Mouse (Mus musculus) urinary bladder, postnatal 36 days (tissue): ENCODE measurements around the gene Armh3.

ENCODE experiments used
- DNase-seq, 2 experiments: peaks; one replicate each; pipeline ENCODE4 v3.0.0; 2022; ENCODE audit warnings: low spot score in 2 of 2, mixed read lengths in 1 of 2

The Armh3 gene

DNA sequence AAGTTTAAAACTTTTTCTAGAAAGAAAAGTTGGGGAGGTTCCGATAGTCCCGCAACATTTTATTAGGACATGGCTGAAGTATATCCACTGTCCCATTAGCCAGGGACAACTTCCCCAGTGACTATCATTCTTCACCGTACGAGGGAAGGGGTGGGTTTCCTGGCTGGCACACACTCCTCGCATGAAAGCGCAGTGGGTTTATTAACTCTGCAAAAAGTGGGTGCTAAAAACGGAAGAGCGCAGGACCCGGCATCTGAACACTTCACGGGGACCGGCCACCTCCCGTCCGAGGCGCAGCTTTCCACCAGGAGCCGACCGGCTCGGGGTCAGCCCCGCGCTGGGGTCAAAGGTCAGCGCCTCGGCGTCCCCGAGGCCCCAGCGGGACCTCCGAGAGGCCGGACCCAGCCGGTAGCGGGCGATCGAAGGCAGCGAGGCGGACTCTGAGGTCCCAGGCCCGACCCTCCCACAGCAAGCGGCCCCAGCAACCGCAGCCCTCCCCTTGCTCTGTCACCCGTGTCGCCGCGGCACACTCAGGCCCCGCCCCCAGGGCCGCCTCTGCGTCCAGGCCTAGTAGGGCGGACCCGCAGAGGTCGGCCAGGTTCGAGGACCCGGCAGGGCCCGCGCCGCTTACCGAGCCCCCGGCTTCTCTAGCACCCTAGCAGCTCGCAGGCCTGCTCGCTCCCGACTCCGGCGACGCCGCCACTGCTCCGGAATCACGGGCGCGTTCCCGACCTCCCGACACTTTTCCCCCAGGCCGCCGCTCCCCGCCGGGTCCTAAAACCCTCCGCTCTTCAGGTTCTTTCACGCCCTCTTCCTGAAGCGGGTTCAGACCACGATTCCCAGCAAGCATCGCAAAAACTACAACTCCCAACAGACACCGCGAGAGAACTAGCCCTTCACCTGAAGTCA lies at the start of gene Armh3:
Gene Armh3 (minus strand): TSS at position 704 of the 909 bp plus-strand sequence.
- DNase-seq, result peak; percentile 88 to 91

DNA sequence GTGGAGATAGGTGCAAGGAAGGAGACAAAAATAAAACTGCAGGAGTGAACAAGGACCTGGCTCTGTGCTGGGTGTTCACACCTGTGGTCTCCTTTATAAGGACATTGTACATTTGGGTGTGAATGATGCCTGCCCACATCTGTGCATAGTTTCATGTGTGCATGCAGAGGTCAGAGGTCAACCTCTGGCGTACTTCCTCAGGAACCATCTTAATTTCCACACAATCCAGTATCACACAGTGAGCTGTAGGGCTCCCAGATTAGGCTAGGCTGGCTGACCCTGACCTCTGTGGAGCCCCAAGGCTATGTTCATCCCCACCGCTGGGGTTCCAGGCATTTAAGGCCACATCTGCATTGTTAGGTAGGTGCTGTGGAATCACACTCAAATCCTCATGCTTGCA lies 49.1 kb upstream of the Armh3 start:
- no peak for DNase-seq

- DNase-seq, result no peak
These were observed 48.3 kb upstream of the Armh3 start for GRCm38 (mm10) chr19:46046621-46047025.

DNA sequence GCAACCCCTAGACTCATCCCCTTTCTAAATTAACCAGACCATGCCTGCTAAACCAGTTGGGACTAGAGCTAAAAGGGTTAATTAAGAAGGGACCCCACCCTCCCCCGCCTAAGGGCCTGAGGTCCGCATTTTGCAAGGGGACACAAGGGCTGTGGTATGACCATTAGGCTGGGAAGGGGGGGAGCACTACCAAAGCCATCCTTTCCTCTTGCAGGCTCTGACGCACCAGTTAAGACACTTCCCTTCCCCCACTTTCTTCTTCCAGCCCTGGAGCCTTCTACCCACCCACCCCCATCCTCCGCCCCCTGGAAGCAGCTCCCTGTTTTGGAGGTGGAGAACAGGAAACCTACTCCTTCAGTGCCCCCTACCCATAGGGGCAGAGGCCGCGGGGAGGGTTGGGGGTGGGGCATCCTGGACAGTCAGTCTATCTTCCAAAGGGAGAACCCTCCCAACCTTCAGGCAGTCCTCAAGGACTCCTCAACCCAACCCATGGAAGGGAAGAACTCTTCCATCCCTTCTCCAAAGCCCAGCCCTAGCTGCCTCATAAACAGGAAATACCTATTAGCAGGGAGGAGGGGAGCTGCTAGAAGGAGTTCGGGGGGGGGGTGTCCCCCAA lies 47.5 kb upstream of the Armh3 start:
- peak in 1 of 2 experiments; percentile 51 for DNase-seq

DNA sequence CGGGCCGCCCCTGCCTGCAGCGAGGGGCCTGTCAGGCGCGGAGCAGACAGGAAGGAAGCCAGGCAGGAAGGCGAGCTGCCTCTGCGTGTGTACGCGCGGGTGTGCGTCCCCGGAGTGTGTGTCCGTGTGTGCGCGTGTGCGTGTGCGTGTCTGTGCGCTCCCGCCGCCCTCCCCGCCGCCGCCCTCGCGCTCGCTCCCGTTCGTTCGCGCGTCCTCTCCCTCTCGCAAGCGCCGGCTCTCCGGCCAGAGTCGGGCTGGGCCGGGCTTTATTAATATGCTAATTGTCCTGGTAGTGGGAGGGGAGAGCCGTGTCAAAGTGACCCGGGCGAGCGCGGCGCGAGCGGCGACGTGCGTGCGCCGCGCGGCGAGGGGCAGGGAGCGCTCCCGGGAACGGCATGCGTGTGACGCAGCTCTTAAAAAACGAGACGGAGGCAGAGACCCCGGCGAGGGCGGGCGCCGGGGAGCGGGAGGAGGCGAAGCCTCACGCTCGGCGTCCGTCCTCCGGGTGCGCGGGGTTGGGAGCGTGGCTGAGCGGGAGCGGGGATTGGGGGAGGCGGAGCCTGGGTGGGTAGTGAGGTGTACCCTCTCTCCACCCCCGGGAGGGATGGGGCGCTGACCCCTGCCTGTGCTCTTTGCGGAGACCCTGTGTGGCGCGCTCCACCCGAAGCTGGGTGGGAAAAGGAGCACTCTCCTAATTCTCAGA lies 46.9 kb upstream of the Armh3 start, which contains the start of gene Ldb1:
Gene Ldb1 (minus strand): TSS at position 222 of the 703 bp plus-strand sequence.
- peak; percentile 74 to 88 for DNase-seq

DNA sequence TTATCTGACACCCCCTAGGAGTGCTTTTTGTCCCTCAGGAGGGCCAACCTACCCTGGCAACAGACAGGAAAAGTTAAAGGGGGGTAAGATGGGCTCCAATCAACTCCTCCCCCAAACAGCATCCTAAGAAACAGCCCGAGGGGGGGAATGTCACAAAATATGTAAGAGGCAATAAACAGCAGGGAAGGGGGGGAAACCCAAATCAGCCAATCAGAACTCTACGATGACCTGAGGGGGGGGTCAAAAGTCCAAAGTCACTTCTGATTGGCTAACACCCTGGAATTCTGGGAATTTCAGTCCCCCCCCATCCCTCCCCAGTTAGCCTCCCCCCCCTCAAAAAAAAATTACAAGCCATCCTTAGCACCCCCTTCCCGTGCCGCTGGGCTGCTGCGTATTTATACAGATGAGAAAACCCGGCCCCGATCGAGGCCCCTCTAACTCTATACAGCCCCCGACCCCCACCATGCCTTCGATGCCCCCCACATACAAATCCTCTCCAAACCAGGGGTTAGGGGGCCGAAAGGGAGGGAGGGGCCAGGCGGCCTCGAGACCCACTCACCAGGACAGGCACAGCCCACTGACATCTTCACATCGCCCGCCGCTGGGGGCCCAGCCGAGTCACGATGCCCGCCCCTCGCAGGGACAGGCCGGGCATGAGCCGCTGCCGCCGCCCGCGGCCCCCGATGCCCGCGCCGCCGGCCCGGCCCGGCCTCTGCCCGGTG lies 46.1 kb upstream of the Armh3 start, which contains the start of gene Pprc1:
Gene Pprc1 (plus strand): TSS at position 616 of the 722 bp plus-strand sequence.
- no peak for DNase-seq

DNA sequence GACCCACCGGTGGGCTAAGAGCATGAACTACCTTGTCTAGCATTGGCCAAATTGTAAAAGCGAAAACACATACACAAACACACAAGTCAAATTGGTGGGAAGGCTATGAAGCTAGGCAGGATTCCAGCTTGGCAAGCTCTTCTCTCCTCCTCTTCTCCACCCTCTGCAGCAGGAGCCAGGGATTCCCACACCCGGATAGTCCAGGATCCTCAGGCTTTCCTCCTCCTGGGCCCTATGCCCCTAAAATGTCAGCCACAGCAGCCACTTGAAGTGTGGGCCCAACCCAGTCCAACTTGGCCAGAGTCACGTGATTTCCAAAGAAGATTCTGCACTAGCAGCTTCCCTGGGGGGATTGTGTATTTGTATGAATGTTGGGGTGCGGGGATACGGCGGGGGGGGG lies 45.1 kb upstream of the Armh3 start:
- peak in 1 of 2 experiments; percentile 70 for DNase-seq

DNA sequence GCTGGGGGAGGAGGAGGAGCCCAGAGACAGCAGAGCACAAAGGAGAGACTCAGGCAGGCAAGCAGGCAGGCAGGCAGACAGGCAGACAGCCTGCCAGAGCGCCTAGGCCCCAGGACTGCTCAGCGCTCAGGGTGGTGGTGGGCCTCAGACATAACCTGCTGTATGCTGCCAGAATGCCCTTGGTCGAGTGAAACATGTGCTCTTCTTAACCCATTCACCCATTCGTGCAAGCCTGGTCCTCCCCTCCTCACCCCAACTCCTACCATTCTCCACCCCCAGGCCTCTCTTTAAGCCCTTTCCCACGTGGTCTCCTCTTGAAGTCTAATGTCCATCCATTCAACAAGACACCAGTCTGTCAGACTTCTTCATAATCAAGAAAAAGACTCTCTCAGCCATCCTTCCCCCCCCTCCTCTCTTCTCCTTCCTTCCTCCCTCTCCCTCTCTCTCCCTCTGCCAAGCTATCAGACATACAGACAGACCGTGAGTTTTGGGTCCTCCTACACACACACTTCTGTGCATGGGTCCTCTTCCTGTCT lies 44.3 kb upstream of the Armh3 start:
- no peak for DNase-seq

GRCm38 (mm10) chr19:46041933-46042475 lies 43.7 kb upstream of the Armh3 start:
- DNase-seq, result peak; percentile 63 to 82

- no peak for DNase-seq
These were observed 43.1 kb upstream of the Armh3 start for GRCm38 (mm10) chr19:46041299-46041932.

DNA sequence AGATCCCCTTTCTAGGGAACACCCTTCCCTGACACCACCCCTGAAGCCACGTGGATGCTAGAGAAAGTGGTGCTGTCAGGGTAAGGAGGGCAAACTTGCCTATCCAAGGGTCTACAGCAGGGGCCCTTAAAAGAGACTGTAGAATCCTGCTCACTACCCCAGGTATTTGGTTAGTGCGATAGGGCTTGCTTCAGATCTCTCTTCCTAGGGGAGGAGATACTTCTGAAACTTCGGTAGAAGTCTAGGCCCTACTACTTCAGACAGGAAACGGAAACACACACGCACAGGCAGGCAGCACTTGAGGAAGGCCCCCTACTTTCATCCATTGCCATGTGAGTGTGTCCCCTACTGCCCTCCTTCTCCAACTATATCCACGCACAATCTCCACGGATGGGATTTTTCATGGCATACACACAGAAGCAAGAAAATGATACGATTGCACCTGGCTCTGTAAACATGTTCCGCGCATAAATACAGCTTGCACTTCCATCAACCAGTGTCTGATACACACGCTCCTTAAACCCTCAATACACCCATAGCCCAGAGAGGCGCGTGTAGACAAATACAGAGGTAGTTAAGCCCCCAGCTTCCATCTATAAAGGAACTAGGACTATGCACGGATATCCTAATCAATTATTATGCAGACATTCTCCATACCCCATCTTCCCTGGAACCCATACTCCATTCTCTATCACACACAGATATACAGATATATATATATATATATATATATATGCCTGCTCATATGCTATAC lies 42.0 kb upstream of the Armh3 start:
- DNase-seq, result no peak

- DNase-seq, result peak; percentile 82 to 87
These were observed 41.2 kb upstream of the Armh3 start for GRCm38 (mm10) chr19:46039478-46039877.

DNA sequence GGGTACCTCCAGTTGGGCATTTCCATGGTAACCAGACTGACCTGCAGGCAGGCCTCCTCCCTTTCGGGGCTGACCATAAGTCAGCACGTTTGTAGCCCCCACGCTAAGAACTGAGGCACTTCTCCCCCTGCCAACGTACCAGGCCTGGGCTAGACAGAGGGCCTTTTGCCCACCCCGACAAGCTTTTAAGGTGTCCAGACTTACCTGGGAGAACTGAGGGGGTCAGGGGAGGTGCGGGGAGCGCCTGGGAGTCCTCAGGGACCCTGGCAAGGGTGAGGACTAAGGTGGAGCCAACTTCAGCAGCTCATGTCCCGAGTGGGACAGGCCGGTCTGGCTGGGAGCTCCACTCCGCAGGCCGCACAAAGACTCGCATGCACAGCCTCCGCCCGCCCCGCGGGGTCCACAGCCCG lies 40.6 kb upstream of the Armh3 start:
- DNase-seq, result no peak

DNA sequence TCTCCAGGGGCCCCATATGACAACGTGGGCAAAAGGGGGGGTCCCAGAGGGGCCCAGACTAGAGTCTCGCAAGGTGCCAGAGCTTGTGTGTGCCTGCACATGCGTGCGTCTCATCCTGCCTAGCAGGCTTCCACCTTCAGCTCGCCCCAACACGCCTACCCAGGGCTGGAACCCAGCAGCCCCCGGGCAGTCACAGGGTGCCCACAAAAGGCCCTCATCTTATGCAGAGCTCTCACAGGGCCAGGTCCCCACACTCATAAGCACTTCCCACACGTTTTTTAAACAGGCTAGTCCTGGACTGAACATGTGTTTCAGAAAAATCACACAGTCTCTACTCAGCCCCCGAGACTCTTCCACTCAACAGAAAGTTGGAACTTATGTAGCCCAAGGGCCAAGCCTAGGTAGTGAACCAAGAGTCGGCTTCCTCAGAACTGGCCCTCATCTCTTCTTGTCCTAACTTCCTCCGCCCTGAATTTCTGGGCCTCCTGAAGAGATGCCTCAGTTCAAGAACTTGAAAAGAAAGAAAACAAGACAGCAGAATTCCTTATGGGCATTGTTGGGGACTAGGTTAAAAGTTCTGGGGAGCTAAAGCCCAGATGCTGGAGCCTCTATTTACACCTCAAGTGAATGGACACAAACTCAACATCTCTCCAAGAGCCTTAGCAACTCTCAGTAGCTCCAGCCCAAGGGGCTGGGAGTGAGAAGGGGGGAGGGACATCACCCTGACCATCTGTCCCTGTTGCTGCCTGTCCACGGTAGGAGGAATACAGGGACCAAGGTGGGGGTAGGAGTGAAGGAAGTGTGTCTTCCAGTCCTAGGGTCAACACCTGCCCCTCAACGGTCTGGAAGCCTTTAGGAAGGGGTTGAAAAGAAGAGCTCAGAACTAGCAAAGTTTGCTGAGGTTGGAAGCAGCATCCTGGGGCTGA lies 39.9 kb upstream of the Armh3 start:
- DNase-seq, result peak in 1 of 2 experiments; percentile 48

- DNase-seq, result no peak
These were observed 39.1 kb upstream of the Armh3 start for GRCm38 (mm10) chr19:46037243-46037924.

GRCm38 (mm10) chr19:46036477-46037242 lies 38.4 kb upstream of the Armh3 start:
- DNase-seq, result no peak

- DNase-seq, result no peak
These were observed 37.7 kb upstream of the Armh3 start for GRCm38 (mm10) chr19:46035971-46036370.
